Mouse (Mus musculus): ENCODE measurements at regions not wholly inside any gene's neighbourhood (a gene's known extent, or its start where the extent isn't known, plus 50 kb on each side); places are given as distances from the start of the nearest gene placed in this dataset.

DNA sequence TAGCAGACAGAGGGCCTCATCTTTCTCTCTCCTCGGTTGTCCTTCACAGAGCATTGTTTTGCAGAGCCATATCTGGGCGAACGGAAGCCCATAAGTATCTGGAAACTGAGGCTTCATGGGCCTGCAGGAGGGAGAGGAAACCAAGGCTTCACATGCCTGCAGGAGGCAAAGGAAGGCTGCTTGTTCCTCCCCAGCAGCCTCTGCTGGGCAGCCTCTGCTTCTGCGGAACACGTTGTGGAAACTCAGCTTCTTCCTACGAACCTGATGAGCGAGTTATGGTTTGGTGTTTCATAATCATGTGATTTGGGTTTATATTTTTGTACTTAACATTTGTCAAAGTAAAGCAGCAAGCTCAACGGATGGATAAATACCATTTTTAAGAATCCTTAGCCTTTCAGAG lies 177.6 kb upstream of the Arglu1 start:
- TF ChIP-seq POLR2A (IDR thresholded peaks at IDR 0.05; ENCODE audit: borderline replicate concordance, extremely low read depth, insufficient read depth, insufficient read length, poor library complexity, severe bottlenecking), result no peak
- no peak for TF ChIP-seq CTCF (IDR thresholded peaks at IDR 0.05; ENCODE audit: borderline replicate concordance, extremely low read depth, insufficient read depth, insufficient read length)
